In the genomic region with DNA sequence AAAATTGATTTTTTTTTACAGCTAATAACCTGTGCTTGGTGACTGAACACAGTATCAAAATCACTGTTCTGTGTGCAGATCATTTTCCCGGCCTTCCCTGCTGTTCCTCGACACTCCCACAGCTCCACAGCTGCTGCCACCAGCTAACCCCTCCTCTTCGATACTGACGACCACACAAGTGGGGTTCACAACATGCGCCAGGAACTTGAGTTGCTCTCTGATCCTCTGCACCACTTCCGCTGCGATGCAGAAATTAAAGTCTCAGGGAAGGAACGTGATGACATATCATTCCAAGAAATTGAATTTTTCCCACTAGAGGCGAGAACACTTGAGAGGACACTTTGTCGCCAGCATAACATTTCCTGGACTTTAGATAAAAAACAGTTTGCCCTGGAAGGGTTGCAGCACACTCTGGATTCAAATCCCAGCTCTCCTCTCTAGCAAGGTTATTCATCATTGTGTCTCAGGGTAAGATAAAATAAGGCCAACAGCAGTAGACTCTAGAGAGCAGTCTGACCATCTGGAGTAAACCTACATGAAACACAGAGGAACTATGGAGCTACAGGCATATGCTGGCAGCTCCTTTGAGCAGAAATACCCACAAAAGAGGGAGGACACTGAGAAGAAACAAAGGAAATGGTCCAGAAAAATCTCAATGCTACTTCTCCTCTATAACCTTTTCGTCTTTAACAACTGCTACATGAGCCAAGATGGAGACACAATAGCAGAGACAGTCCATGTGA, we compare ENCODE assay signal across 23 mouse cellular contexts.
DNase-seq lines count a peak whose midpoint lies in the region; ATAC-seq and TF ChIP-seq lines count a peak whose summit lies in the region.
"Had no signal": no experiment of that assay in that cellular context is flagged by ENCODE, and none has a peak within 500 bp of the region (broad histone marks: within the 10 kb centered on the region; RNA-seq: fewer than 3 reads in every experiment).

No protein-coding gene starts in this region.

- no peaks in the 10 kb centered on the region for H3K36me3 ChIP-seq in heart, embryonic 13.5 days
- H3K36me3 ChIP-seq in lung, postnatal 0 days (ENCODE audit: insufficient read depth, low read length): no peaks in the 10 kb centered on the region
- no peaks in the 10 kb centered on the region for H3K36me3 ChIP-seq in limb, embryonic 10.5 days
- H3K36me3 ChIP-seq: embryonic facial prominence, embryonic 15.5 days; forebrain, embryonic 10.5 days; hindbrain, embryonic 10.5 days; limb, embryonic 12.5 days; liver, embryonic 12.5 days; midbrain, embryonic 10.5 days had no signal

- no peak for DNase-seq in heart, postnatal 25 days (ENCODE audit: low spot score)
- DNase-seq in kidney, postnatal 10 days: peak; percentile 56
- DNase-seq in kidney, adult 18-20 months: no peak
- peak; percentile 9 for DNase-seq in lung, postnatal 0 days (ENCODE audit: low spot score)
- no peak for DNase-seq in lung, postnatal 4 days
- no peak for DNase-seq in limb, embryonic 10.5 days (ENCODE audit: low spot score)
- DNase-seq: adrenal gland, postnatal 36 days; cerebellum, adult 2 months; cerebellum, postnatal 36 days; forebrain, postnatal 0 days; layer of hippocampus, adult 9-11 months; right cerebral cortex, postnatal 14 days; thymus, adult 2 months had no signal

- H3K9ac ChIP-seq in heart, embryonic 13.5 days: no peak overlapping the region
- no peak overlapping the region for H3K9ac ChIP-seq in lung, postnatal 0 days (replicated peaks; ENCODE audit: low read depth)
- H3K9ac ChIP-seq: embryonic facial prominence, embryonic 15.5 days; forebrain, postnatal 0 days; limb, embryonic 12.5 days; liver, embryonic 12.5 days had no signal

- no peaks in the 10 kb centered on the region for H3K9me3 ChIP-seq in heart, embryonic 13.5 days
- no peaks in the 10 kb centered on the region for H3K9me3 ChIP-seq in lung, postnatal 0 days (ENCODE audit: low read length)
- no peaks in the 10 kb centered on the region for H3K9me3 ChIP-seq in limb, embryonic 10.5 days (replicated peaks)
- H3K9me3 ChIP-seq: embryonic facial prominence, embryonic 15.5 days; forebrain, embryonic 10.5 days; hindbrain, embryonic 10.5 days; limb, embryonic 12.5 days; liver, embryonic 12.5 days; midbrain, embryonic 10.5 days had no signal

- intact Hi-C loops in heart, postnatal 25 days (cut with DNase I): no loop called here

- TF ChIP-seq CTCF in lung, postnatal 0 days (IDR thresholded peaks at IDR 0.05): no peak

- 53% methylated on average over 11 of the region's 11 CpGs for WGBS in heart, embryonic 13.5 days
- WGBS in lung, postnatal 0 days: 44% methylated on average over 11 of the region's 11 CpGs
- WGBS in limb, embryonic 10.5 days: 83% methylated on average over 11 of the region's 11 CpGs

- peaks cover 19% of the 10 kb centered on the region; the same call in 1 of the 2 replicates for H3K4me1 ChIP-seq in heart, embryonic 13.5 days
- no peaks in the 10 kb centered on the region for H3K4me1 ChIP-seq in lung, postnatal 0 days (ENCODE audit: insufficient read depth, low read depth, low read length)
- H3K4me1 ChIP-seq in limb, embryonic 10.5 days: peaks cover 5% of the 10 kb centered on the region
- H3K4me1 ChIP-seq: embryonic facial prominence, embryonic 15.5 days; forebrain, embryonic 10.5 days; hindbrain, embryonic 10.5 days; limb, embryonic 12.5 days; liver, embryonic 12.5 days; midbrain, embryonic 10.5 days had no signal

- TF ChIP-seq EP300 in lung, postnatal 0 days (IDR thresholded peaks at IDR 0.05): no peak

- H3K27ac ChIP-seq in heart, embryonic 13.5 days (replicated peaks): 0 out of 2 replicates have a peak overlapping the region, but pooled peaks have one; percentile 28
- H3K27ac ChIP-seq in lung, postnatal 0 days (ENCODE audit: low read length): no peak overlapping the region
- no peak overlapping the region for H3K27ac ChIP-seq in limb, embryonic 10.5 days
- H3K27ac ChIP-seq: embryonic facial prominence, embryonic 15.5 days; forebrain, embryonic 10.5 days; hindbrain, embryonic 10.5 days; hindbrain, postnatal 0 days; left cerebral cortex, adult 2 months; limb, embryonic 12.5 days; liver, embryonic 12.5 days; macrophage; midbrain, embryonic 10.5 days had no signal

- no peaks in the 10 kb centered on the region for H3K27me3 ChIP-seq in heart, embryonic 13.5 days (replicated peaks)
- H3K27me3 ChIP-seq in lung, postnatal 0 days (replicated peaks; ENCODE audit: insufficient read depth, low read length): no peaks in the 10 kb centered on the region
- H3K27me3 ChIP-seq in limb, embryonic 10.5 days (ENCODE audit: low read depth, poor library complexity, severe bottlenecking): no peaks in the 10 kb centered on the region
- H3K27me3 ChIP-seq: embryonic facial prominence, embryonic 15.5 days; limb, embryonic 12.5 days; liver, embryonic 12.5 days had no signal

- no peak overlapping the region for H3K4me2 ChIP-seq in heart, embryonic 13.5 days
- H3K4me2 ChIP-seq in lung, postnatal 0 days (replicated peaks; ENCODE audit: low read depth, low read length): no peak overlapping the region
- H3K4me2 ChIP-seq: embryonic facial prominence, embryonic 15.5 days; limb, embryonic 12.5 days; liver, embryonic 12.5 days had no signal

- ATAC-seq in heart, embryonic 13.5 days (ENCODE audit: extremely low read depth, insufficient number of reproducible peaks, low FRiP score, low TSS enrichment): no peak
- no peak for ATAC-seq in lung, postnatal 0 days
- ATAC-seq: forebrain, postnatal 0 days; hindbrain, postnatal 0 days; liver, embryonic 12.5 days had no signal

- no peak overlapping the region for H3K4me3 ChIP-seq in heart, embryonic 13.5 days
- no peak overlapping the region for H3K4me3 ChIP-seq in lung, postnatal 0 days (ENCODE audit: low read depth, low read length)
- H3K4me3 ChIP-seq in limb, embryonic 10.5 days: no peak overlapping the region
- H3K4me3 ChIP-seq: embryonic facial prominence, embryonic 15.5 days; forebrain, embryonic 10.5 days; hindbrain, embryonic 10.5 days; left cerebral cortex, adult 2 months; limb, embryonic 12.5 days; liver, embryonic 12.5 days; midbrain, embryonic 10.5 days had no signal

Comparison
In these comparisons a context has a peak if more than half of its experiments do, and no peak if none do; other contexts are left out.
1. DNase-seq: peak in kidney, postnatal 10 days (single experiment) and lung, postnatal 0 days (single experiment); none in heart, postnatal 25 days (single experiment), kidney, adult 18-20 months (single experiment), lung, postnatal 4 days (0 of 2) and limb, embryonic 10.5 days (single experiment).